Comparison of ENCODE assay signal across 8 mouse cellular contexts in the genomic region with DNA sequence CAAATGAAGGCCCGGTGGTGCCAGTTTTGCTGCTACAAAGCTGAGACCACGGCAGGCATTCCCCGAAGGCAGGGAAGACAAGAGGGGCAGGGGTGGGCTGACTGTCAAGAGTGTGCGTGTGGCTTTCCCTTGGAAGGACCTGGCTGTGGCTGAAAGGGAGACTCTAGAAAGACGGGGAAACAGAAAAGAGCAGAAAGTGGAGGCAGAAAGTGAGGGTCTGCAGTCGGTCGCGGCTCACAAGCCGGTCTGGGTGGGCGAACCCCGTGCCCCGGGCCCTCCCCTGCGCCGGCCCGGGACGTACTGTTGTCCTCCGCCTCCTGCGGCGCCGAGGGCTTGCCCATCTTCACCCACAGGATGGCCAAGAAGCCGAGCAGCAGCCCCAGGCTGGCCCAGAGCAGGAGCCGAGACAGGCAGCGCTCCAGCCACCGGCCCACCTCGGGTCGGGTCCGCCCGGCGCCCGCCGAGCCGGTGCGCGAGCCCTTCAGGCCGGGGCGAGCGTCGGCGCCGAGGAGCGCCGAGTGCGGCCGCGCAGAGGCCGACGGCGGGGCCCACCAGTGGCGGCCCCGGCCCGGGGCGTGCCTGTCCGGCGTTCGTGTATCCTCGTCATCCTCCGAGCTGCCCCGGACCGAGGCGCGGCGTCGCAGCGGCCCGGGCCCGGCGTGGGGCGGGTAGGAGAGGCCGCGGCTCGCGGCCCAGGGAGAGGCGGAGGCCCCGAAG. TPM values are rescaled to one million over a fixed set of nuclear protein-coding genes. Genes with fewer than 3 reads are reported as not detected.
DNase-seq lines count a peak whose midpoint lies in the region; ATAC-seq and TF ChIP-seq lines count a peak whose summit lies in the region.

No protein-coding gene starts in this region.

- no peak for TF ChIP-seq CTCF in layer of hippocampus, adult 2 months (conservative IDR thresholded peaks at IDR 0.05)
- TF ChIP-seq CTCF in bone marrow, adult 2 months (IDR thresholded peaks at IDR 0.05; ENCODE audit: control insufficient read depth, insufficient read depth, low read length), result no peak
- no peak for TF ChIP-seq CTCF in hindbrain, postnatal 0 days (IDR thresholded peaks at IDR 0.05; ENCODE audit: low read depth)
- TF ChIP-seq CTCF in spleen, adult 2 months (IDR thresholded peaks at IDR 0.05; ENCODE audit: extremely low read depth, insufficient read depth, insufficient read length, insufficient replicate concordance), result no peak

- H3K36me3 ChIP-seq in hindbrain, postnatal 0 days (ENCODE audit: insufficient read depth, low read length), result peaks cover 16% of the 10 kb centered on the region
- peaks cover 32% of the 10 kb centered on the region for H3K36me3 ChIP-seq in lung, embryonic 15.5 days
- H3K36me3 ChIP-seq in spleen, adult 2 months (ENCODE audit: control insufficient read depth, insufficient read depth, low read length), result peaks cover 25% of the 10 kb centered on the region

- H3K9ac ChIP-seq in hindbrain, postnatal 0 days (replicated peaks; ENCODE audit: low read length), result peak overlapping the region; percentile 98
- H3K9ac ChIP-seq in lung, embryonic 15.5 days, result peak overlapping the region; percentile 96

- no peaks in the 10 kb centered on the region for H3K27me3 ChIP-seq in hindbrain, postnatal 0 days (ENCODE audit: insufficient read depth, low read length)
- no peaks in the 10 kb centered on the region for H3K27me3 ChIP-seq in lung, embryonic 15.5 days
- no peaks in the 10 kb centered on the region for H3K27me3 ChIP-seq in spleen, adult 2 months (ENCODE audit: control insufficient read depth, insufficient read depth, low read length)

- DNase-seq in layer of hippocampus, adult 2 months (ENCODE audit: low spot score in 2 of 2), result peak in 1 of 2 experiments; percentile 36
- DNase-seq in layer of hippocampus, adult 11-12 months (ENCODE audit: low spot score), result no peak
- DNase-seq in hindbrain, postnatal 0 days (ENCODE audit: low spot score), result peak; percentile 40
- DNase-seq in spleen, adult 2 months (ENCODE audit: low read depth in 1 of 2, low spot score in 2 of 2), result no peak
- DNase-seq in right cerebral cortex, postnatal 4 days, result no peak

- no peaks in the 10 kb centered on the region for H3K9me3 ChIP-seq in hindbrain, postnatal 0 days (ENCODE audit: low read length)
- H3K9me3 ChIP-seq in lung, embryonic 15.5 days, result no peaks in the 10 kb centered on the region

- peak; percentile 26 for ATAC-seq in erythroid progenitor cell, adult 5-6 weeks (replicated peaks; ENCODE audit: low FRiP score, poor library complexity, severe bottlenecking)
- ATAC-seq in hindbrain, postnatal 0 days, result peak; percentile 59
- peak; percentile 25; the same call in 1 of the 2 replicates for ATAC-seq in lung, embryonic 15.5 days (ENCODE audit: borderline replicate concordance, extremely low read depth, low FRiP score, low TSS enrichment)

- H3K27ac ChIP-seq in layer of hippocampus, adult 2 months, result peak overlapping the region; percentile 91
- H3K27ac ChIP-seq in bone marrow, adult 2 months (ENCODE audit: control insufficient read depth, insufficient read depth, low read depth, low read length, poor library complexity), result peak overlapping the region; percentile 97
- H3K27ac ChIP-seq in hindbrain, postnatal 0 days, result peak overlapping the region; percentile 97
- H3K27ac ChIP-seq in lung, embryonic 15.5 days, result peak overlapping the region; percentile 95
- peak overlapping the region; percentile 88 for H3K27ac ChIP-seq in spleen, adult 2 months (ENCODE audit: insufficient read depth, low read length)

- under 1% methylated on average over 74 of the region's 74 CpGs for WGBS in bone marrow, adult 2 months
- WGBS in hindbrain, postnatal 0 days, result under 1% methylated on average over 59 of the region's 74 CpGs
- WGBS in lung, embryonic 15.5 days, result under 1% methylated on average over 53 of the region's 74 CpGs
- WGBS in spleen, adult 2 months, result 1% methylated on average over 72 of the region's 74 CpGs

- no peak for TF ChIP-seq POLR2A in bone marrow, adult 2 months (IDR thresholded peaks at IDR 0.05; ENCODE audit: borderline replicate concordance, control insufficient read depth, low read depth, low read length)
- TF ChIP-seq POLR2A in spleen, adult 2 months (IDR thresholded peaks at IDR 0.05; ENCODE audit: low read depth, low read length), result no peak

- H3K4me3 ChIP-seq in layer of hippocampus, adult 2 months, result peak overlapping the region; percentile 82
- peak overlapping the region; percentile 97 for H3K4me3 ChIP-seq in bone marrow, adult 2 months (replicated peaks; ENCODE audit: control insufficient read depth, low read depth, low read length)
- peak overlapping the region; percentile 86 for H3K4me3 ChIP-seq in hindbrain, postnatal 0 days (ENCODE audit: low read length)
- peak overlapping the region; percentile 96 for H3K4me3 ChIP-seq in lung, embryonic 15.5 days
- H3K4me3 ChIP-seq in spleen, adult 2 months (ENCODE audit: extremely low read depth, insufficient read depth, insufficient read length), result peak overlapping the region; percentile 94

- H3K4me1 ChIP-seq in bone marrow, adult 2 months (ENCODE audit: control insufficient read depth, insufficient read depth, low read length), result peaks cover 2% of the 10 kb centered on the region; the same call in 1 of the 2 replicates
- peaks cover 4% of the 10 kb centered on the region; the same call in 1 of the 2 replicates for H3K4me1 ChIP-seq in hindbrain, postnatal 0 days (ENCODE audit: insufficient read depth, low read length)
- peaks cover 17% of the 10 kb centered on the region for H3K4me1 ChIP-seq in lung, embryonic 15.5 days
- H3K4me1 ChIP-seq in spleen, adult 2 months (ENCODE audit: control insufficient read depth, insufficient read depth, insufficient read length), result no peaks in the 10 kb centered on the region; the same call in none of the 2 replicates

- H3K4me2 ChIP-seq in hindbrain, postnatal 0 days (ENCODE audit: low read depth, low read length), result peak overlapping the region; percentile 93
- peak overlapping the region; percentile 87 for H3K4me2 ChIP-seq in lung, embryonic 15.5 days

RNA-seq across cellular contexts. Expression of a gene that starts 0.8 kb away (rescaled TPM):
- 10 to 100 TPM; 44.6 to 44.7 TPM for total RNA-seq in layer of hippocampus, adult 2 months (2021)
- 31.2 and 46.3 TPM in 2 replicates for polyA plus RNA-seq in bone marrow, adult 2 months (2011; ENCODE audit: insufficient read depth, insufficient read length, low replicate concordance, missing spikeins)
- total RNA-seq in erythroid progenitor cell, adult 5-6 weeks (2015; ENCODE audit: low replicate concordance), result 14.1 and 49.5 TPM in 2 replicates
- total RNA-seq in erythroid progenitor cell, adult 5-6 weeks (2017; ENCODE audit: low replicate concordance), result 17.6 and 31.8 TPM in 2 replicates
- total RNA-seq in hindbrain, postnatal 0 days (2014; rRNA removed), result 100 and 112 TPM in 2 replicates
- polyA plus RNA-seq in hindbrain, postnatal 0 days (2015; fragmentation: Nextera tagmentation; extraction: Ambion mirVana), result 17.5 and 18.4 TPM in 2 replicates
- polyA plus RNA-seq in lung, embryonic 15.5 days (2015; fragmentation: Nextera tagmentation; extraction: Ambion mirVana), result 16.1 and 17.2 TPM in 2 replicates
- polyA plus RNA-seq in spleen, adult 2 months (2012; rRNA removed), result 86.6 and 121 TPM in 2 replicates

RNA-seq across cellular contexts. Expression of a gene that starts 35.9 kb away (rescaled TPM):
- total RNA-seq in layer of hippocampus, adult 2 months (2021), result under 1 TPM; 0.15 to 0.20 TPM
- polyA plus RNA-seq in bone marrow, adult 2 months (2011; ENCODE audit: insufficient read depth, insufficient read length, low replicate concordance, missing spikeins), result not detected in 2 replicates
- not detected in 2 replicates for total RNA-seq in erythroid progenitor cell, adult 5-6 weeks (2015; ENCODE audit: low replicate concordance)
- not detected in 2 replicates for total RNA-seq in erythroid progenitor cell, adult 5-6 weeks (2017; ENCODE audit: low replicate concordance)
- total RNA-seq in hindbrain, postnatal 0 days (2014; rRNA removed), result 0.47 TPM in 1 of 2 replicates, not detected in the other
- polyA plus RNA-seq in hindbrain, postnatal 0 days (2015; fragmentation: Nextera tagmentation; extraction: Ambion mirVana), result 0.31 and 0.37 TPM in 2 replicates
- polyA plus RNA-seq in lung, embryonic 15.5 days (2015; fragmentation: Nextera tagmentation; extraction: Ambion mirVana), result 0.07 and 0.11 TPM in 2 replicates
- 0.62 and 0.71 TPM in 2 replicates for polyA plus RNA-seq in spleen, adult 2 months (2012; rRNA removed)
